Mouse (Mus musculus) regulatory T cell (primary cell): ENCODE results near the gene Lrrc29.

Experiments
- in situ Hi-C: fragments of 300-600 bp; cut with MboI, MseI; formaldehyde crosslinking; loops from one replicate; pipeline ENCODE4 v1.15.1; 2025; ENCODE audit warnings: high pct_unique_total_duplicates

Gene Lrrc29

GRCm38 (mm10) chr8:105343791-105344574 lies 17.9 kb upstream of the Lrrc29 start:
- in situ Hi-C loops: no loop called here

- in situ Hi-C loops: no loop called here
These were observed 16.7 kb upstream of the Lrrc29 start for GRCm38 (mm10) chr8:105342768-105343167.

- in situ Hi-C loops: no loop called here
These were observed 15.3 kb upstream of the Lrrc29 start for GRCm38 (mm10) chr8:105341399-105341798.

GRCm38 (mm10) chr8:105339886-105340635 lies 14.0 kb upstream of the Lrrc29 start:
- in situ Hi-C loops: no loop called here

GRCm38 (mm10) chr8:105338992-105339391 lies 12.9 kb upstream of the Lrrc29 start:
- in situ Hi-C loops: no loop called here

- in situ Hi-C loops: no loop called here
These were observed 10.5 kb upstream of the Lrrc29 start for GRCm38 (mm10) chr8:105336373-105337130.

GRCm38 (mm10) chr8:105332523-105332922 lies 6.4 kb upstream of the Lrrc29 start:
- in situ Hi-C loops: no loop called here

- in situ Hi-C loops: no loop called here
These were observed 5.9 kb upstream of the Lrrc29 start for GRCm38 (mm10) chr8:105331931-105332330.

GRCm38 (mm10) chr8:105331469-105331868 lies 5.4 kb upstream of the Lrrc29 start:
- in situ Hi-C loops: no loop called here

GRCm38 (mm10) chr8:105330325-105330724 lies 4.2 kb upstream of the Lrrc29 start:
- in situ Hi-C loops: no loop called here

GRCm38 (mm10) chr8:105326968-105327367 lies 890 bp upstream of the Lrrc29 start:
- in situ Hi-C loops: no loop called here

GRCm38 (mm10) chr8:105325641-105326093 lies 411 bp downstream of the Lrrc29 start:
- in situ Hi-C loops: no loop called here

- in situ Hi-C loops: no loop called here
These were observed 2.9 kb downstream of the Lrrc29 start for GRCm38 (mm10) chr8:105323183-105323582.

- in situ Hi-C loops: loop anchor here (10.0 kb wide), 1 partner anchor 1286 kb away; the partner anchor contains the start of gene Cdh1
These were observed 7.4 kb downstream of the Lrrc29 start for GRCm38 (mm10) chr8:105318662-105319190.

GRCm38 (mm10) chr8:105317941-105318340 lies 8.1 kb downstream of the Lrrc29 start:
- in situ Hi-C loops: loop anchor here (10.0 kb wide), 1 partner anchor 1287 kb away; the partner anchor contains the start of gene Cdh1

- in situ Hi-C loops: loop anchor here (10.0 kb wide), 1 partner anchor 1290 kb away; the partner anchor contains the start of gene Cdh1
These were observed 10.9 kb downstream of the Lrrc29 start for GRCm38 (mm10) chr8:105315073-105315769.

- in situ Hi-C loops: loop anchor here (10.0 kb wide), 1 partner anchor 1291 kb away; the partner anchor contains the start of gene Cdh1
These were observed 12.3 kb downstream of the Lrrc29 start for GRCm38 (mm10) chr8:105313622-105314402.

- in situ Hi-C loops: loop anchor here (10.0 kb wide), 1 partner anchor 1292 kb away; the partner anchor contains the start of gene Cdh1
These were observed 13.1 kb downstream of the Lrrc29 start for GRCm38 (mm10) chr8:105312891-105313481.

GRCm38 (mm10) chr8:105311718-105312117 lies 14.4 kb downstream of the Lrrc29 start:
- in situ Hi-C loops: loop anchor here (10.0 kb wide), 1 partner anchor 1293 kb away; the partner anchor contains the start of gene Cdh1
